Mouse (Mus musculus) hindbrain, embryonic 12.5 days (tissue): Measurements from ENCODE around the gene Gdf15. TPM values are rescaled to one million over a fixed set of nuclear protein-coding genes. Genes with fewer than 3 reads are reported as not detected.

ENCODE experiments used
- ATAC-seq: fragments of 200-750 bp; cut with Nextera tagmentation; 2 replicates; pipeline ENCODE4 v1.8.0; 2017; ENCODE audit warnings: moderate TSS enrichment; ENCODE audit not compliant: low FRiP score
- H3K27ac ChIP-seq: fragments of 300-500 bp; sonication (generic); 2 replicates; pipeline ENCODE4 v1.5.1; 2016; ENCODE audit warnings: mild to moderate bottlenecking
- H3K27me3 ChIP-seq: fragments of 300-500 bp; sonication (generic); 2 replicates; pipeline ENCODE4 v1.6.1; 2016; ENCODE audit warnings: mild to moderate bottlenecking
- H3K36me3 ChIP-seq: fragments of 300-500 bp; sonication (generic); 2 replicates; pipeline ENCODE4 v1.6.1; 2016; ENCODE audit warnings: mild to moderate bottlenecking
- H3K4me1 ChIP-seq: fragments of 300-500 bp; sonication (generic); 2 replicates; pipeline ENCODE4 v1.6.1; 2016
- H3K4me2 ChIP-seq: fragments of 300-500 bp; sonication (generic); replicated peaks from 2 replicates; pipeline ENCODE4 v1.6.1; 2016; ENCODE audit warnings: mild to moderate bottlenecking
- H3K4me3 ChIP-seq: fragments of 300-500 bp; sonication (generic); 2 replicates; pipeline ENCODE4 v1.5.1; 2016; ENCODE audit warnings: mild to moderate bottlenecking
- H3K9ac ChIP-seq: fragments of 300-500 bp; sonication (generic); 2 replicates; pipeline ENCODE4 v1.6.1; 2016; ENCODE audit warnings: mild to moderate bottlenecking, moderate library complexity
- H3K9me3 ChIP-seq: fragments of 300-500 bp; sonication (generic); replicated peaks from 2 replicates; pipeline ENCODE4 v1.6.1; 2016; ENCODE audit warnings: mild to moderate bottlenecking
- WGBS: fragments of 180-500 bp; shearing (Covaris S2); methylation state at CpG from one replicate; pipeline ENCODE4 v1.1.7; 2016; 5-methylcytosine and 5-hydroxymethylcytosine counted together
- polyA plus RNA-seq: library from polyadenylated mRNA; unstranded; fragments of >200 nt; fragmentation: Nextera tagmentation; extraction: Ambion mirVana; gene quantifications from 2 replicates; pipeline ENCODE4 v1.2.1, GENCODE M21; 2016

Gene Gdf15
- polyA plus RNA-seq, 1 experiment from 2014 or later, result 0.15 TPM

DNA sequence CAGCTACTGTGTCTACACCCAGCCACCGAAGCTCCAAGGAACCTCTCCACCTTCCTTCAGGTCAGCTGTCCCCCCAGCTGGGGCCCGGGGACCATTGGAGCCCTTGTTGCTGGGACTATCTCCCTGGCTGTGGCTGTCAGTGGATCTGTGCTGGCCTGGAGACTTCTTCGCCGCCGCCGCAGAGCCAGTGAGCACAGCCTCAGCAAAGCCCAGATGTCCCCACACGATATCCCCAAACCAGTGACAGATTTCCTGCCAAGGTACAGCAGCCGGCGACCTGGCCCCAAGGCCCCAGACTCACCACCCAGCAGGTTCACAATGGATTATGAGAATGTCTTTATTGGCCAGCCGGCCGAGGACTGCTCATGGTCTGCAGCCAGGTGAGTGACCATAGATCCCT lies 14.3 kb downstream of the Gdf15 start:
- H3K27ac ChIP-seq, result no peak overlapping the region
- H3K36me3 ChIP-seq, result no peaks in the 10 kb centered on the region
- H3K27me3 ChIP-seq, result peaks cover 23% of the 10 kb centered on the region
- no peak overlapping the region for H3K4me2 ChIP-seq
- no peak for ATAC-seq
- WGBS, result 81% methylated on average over 11 of the region's 11 CpGs
- no peak overlapping the region for H3K4me3 ChIP-seq
- no peaks in the 10 kb centered on the region for H3K9me3 ChIP-seq
- peaks cover 16% of the 10 kb centered on the region for H3K4me1 ChIP-seq
- H3K9ac ChIP-seq, result no peak overlapping the region; the same call in 1 of the 2 replicates

DNA sequence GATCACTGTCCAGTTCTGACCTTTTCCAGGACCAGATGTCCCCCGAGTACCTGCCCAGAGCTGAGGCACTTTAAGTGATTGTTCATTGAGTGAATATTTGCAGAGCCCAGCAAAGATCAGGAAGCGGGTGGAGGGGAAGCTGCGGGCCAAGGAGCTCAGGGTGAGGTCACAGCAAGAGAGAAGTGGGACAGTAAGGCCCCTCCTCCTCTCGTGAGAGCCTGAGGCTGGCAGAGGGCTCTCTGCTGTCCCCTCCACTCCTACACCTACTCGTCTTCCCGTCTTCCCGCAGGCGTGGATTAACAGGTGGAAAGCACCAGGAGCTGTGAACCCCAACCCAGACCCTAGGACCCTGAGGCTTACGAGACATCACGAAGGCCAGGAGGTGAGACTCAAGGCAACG lies 15.6 kb downstream of the Gdf15 start:
- H3K4me3 ChIP-seq, result no peak overlapping the region
- no peak overlapping the region for H3K9ac ChIP-seq
- H3K4me2 ChIP-seq, result no peak overlapping the region
- no peaks in the 10 kb centered on the region for H3K9me3 ChIP-seq
- no peak for ATAC-seq
- WGBS, result 48% methylated on average over 11 of the region's 11 CpGs
- H3K27me3 ChIP-seq, result peaks cover 13% of the 10 kb centered on the region
- no peak overlapping the region for H3K27ac ChIP-seq
- peaks cover 17% of the 10 kb centered on the region for H3K4me1 ChIP-seq
- H3K36me3 ChIP-seq, result no peaks in the 10 kb centered on the region

DNA sequence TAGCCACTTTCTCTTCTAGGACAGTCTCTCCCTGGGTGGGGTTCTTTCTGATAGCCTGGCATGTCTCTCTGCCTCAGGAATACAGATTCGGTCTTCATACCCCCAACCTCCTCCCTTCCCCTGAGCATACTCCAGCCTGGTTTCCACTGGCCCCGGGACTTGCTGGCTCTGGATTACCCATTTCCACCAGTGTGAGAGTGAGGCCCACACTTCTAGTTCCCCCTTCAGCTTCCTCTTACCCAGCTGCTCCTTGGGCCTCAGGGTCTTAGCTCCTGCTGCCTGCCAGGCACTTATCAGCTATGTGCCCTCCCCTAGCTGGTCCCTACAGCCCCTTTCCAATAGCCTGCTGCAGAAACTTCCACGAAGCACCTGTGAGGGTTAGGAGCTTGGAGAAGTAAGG lies 16.4 kb downstream of the Gdf15 start, which contains the start of gene Lrrc25:
Lrrc25 (plus strand) TSS at position 262 of the 400 bp plus-strand sequence.
- 87% methylated on average over 3 of the region's 3 CpGs for WGBS
- Histone ChIP-seq H3K4me3 (no peak within 1 kb of the TSS), H3K36me3 (no peaks in the 10 kb centered on the region), H3K27ac (no peak within 1 kb of the TSS), H3K4me2 (no peak within 1 kb of the TSS), H3K4me1 (peaks cover 25% of the 10 kb centered on the region), H3K27me3 (peaks cover 7% of the 10 kb centered on the region), H3K9me3 (no peaks in the 10 kb centered on the region), H3K9ac (no peak within 1 kb of the TSS)
- no peak for ATAC-seq

DNA sequence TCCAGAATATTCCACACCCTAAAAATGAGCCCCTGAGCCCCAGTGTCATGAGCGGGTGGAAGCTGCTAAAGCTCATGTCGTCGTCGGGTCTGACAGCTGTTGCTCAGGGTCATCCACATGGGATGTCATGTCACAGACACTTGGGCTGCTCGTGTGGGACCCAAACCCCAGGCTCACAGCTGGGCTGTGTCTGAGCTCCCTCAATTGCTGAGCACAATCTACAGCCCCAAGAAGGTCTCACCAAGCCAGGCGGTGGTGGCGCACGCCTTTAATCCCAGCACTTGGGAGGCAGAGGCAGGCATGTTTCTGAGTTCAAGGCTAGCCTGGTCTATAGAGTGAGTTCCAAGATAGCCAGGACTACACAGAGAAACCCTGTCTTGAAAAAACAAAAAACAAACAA lies 17.0 kb downstream of the Gdf15 start:
- H3K27me3 ChIP-seq, result peaks cover 1% of the 10 kb centered on the region

DNA sequence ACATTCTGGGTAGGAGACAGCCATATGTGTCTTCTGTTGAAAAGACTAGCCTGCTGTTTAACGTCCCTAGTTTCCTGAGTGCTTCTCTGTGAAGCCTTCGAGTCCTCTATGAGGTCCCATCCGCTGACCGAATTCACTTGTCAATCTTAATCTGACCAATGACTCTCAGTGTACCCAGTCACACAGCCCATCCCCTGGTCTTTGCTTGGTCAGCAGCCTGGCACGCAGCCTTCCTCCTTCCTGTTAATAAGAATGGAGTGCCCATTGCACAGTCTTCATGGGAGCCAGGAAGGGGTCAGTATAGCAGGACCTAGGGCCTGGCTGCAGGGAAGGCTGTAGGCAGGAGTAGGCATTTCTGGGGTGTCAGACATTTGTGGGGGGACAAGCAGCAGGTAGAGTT lies 17.8 kb downstream of the Gdf15 start:
- Histone ChIP-seq H3K9ac (no peak overlapping the region), H3K9me3 (no peaks in the 10 kb centered on the region), H3K4me1 (peaks cover 34% of the 10 kb centered on the region), H3K36me3 (no peaks in the 10 kb centered on the region), H3K4me3 (no peak overlapping the region), H3K27ac (no peak overlapping the region), H3K27me3 (no peaks in the 10 kb centered on the region), H3K4me2 (no peak overlapping the region)
- ATAC-seq, result no peak
- WGBS, result 71% methylated on average over 5 of the region's 5 CpGs

More for the DNA sequence above, 17.0 kb downstream of the Gdf15 start:
- Histone ChIP-seq H3K36me3 (no peaks in the 10 kb centered on the region), H3K4me2 (no peak overlapping the region), H3K9me3 (no peaks in the 10 kb centered on the region), H3K9ac (no peak overlapping the region), H3K4me1 (peaks cover 28% of the 10 kb centered on the region), H3K27ac (no peak overlapping the region), H3K4me3 (no peak overlapping the region)
- 92% methylated on average over 8 of the region's 8 CpGs for whole genome bisulfite sequencing
- ATAC-seq, result no peak

DNA sequence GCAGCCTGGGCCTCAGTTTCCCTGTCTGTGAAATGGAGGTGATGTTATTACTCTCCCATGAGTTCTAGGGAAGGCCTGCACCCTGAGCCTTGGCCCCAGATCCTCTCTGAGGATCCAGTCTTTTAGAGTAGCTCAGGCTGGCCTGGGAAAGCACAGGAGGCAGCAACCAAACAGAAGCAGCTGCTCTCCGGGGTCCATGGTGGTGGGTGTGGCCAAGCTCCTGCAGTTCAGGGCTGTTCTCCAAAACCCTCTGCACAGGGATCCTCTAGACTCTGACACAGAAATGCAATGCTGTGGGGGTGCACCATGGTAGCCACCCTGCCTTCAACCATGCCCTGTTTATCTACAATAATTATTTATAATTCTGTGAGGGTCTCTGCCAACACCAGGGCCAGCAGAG lies 18.5 kb downstream of the Gdf15 start:
- ATAC-seq, result no peak
- Histone ChIP-seq H3K9me3 (no peaks in the 10 kb centered on the region), H3K4me2 (no peak overlapping the region), H3K4me3 (no peak overlapping the region), H3K27me3 (no peaks in the 10 kb centered on the region), H3K36me3 (no peaks in the 10 kb centered on the region), H3K9ac (no peak overlapping the region), H3K4me1 (peaks cover 38% of the 10 kb centered on the region), H3K27ac (no peak overlapping the region)
- 16% methylated on average over 1 of the region's 1 CpGs for WGBS

DNA sequence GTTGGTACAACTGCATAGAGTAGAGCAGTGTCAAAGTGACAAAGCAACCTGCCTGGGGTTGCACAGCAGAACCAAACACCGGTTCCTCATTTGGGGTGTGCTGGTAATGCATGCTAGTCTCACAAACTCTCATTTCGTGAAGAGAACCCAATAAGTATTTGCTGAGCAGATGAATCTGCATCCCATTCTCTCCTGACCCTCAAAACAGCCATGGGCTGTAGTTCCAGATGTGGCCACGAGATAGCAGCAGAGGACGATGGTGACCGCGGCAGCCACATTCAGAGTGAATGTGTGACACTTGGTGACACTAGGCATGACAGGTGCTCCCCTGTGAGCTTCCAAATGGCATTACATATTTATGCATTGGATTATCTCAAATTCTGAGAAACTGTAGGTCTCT lies 20.4 kb downstream of the Gdf15 start:
- Histone ChIP-seq H3K9ac (peak overlapping the region; percentile 66; the same call in 1 of the 2 replicates), H3K36me3 (no peaks in the 10 kb centered on the region), H3K9me3 (no peaks in the 10 kb centered on the region), H3K4me3 (peak overlapping the region; percentile 40), H3K4me1 (peaks cover 44% of the 10 kb centered on the region), H3K27ac (peak overlapping the region; percentile 55; the same call in 1 of the 2 replicates), H3K27me3 (no peaks in the 10 kb centered on the region), H3K4me2 (peak overlapping the region; percentile 89)
- under 1% methylated on average over 6 of the region's 6 CpGs for WGBS
- ATAC-seq, result no peak

DNA sequence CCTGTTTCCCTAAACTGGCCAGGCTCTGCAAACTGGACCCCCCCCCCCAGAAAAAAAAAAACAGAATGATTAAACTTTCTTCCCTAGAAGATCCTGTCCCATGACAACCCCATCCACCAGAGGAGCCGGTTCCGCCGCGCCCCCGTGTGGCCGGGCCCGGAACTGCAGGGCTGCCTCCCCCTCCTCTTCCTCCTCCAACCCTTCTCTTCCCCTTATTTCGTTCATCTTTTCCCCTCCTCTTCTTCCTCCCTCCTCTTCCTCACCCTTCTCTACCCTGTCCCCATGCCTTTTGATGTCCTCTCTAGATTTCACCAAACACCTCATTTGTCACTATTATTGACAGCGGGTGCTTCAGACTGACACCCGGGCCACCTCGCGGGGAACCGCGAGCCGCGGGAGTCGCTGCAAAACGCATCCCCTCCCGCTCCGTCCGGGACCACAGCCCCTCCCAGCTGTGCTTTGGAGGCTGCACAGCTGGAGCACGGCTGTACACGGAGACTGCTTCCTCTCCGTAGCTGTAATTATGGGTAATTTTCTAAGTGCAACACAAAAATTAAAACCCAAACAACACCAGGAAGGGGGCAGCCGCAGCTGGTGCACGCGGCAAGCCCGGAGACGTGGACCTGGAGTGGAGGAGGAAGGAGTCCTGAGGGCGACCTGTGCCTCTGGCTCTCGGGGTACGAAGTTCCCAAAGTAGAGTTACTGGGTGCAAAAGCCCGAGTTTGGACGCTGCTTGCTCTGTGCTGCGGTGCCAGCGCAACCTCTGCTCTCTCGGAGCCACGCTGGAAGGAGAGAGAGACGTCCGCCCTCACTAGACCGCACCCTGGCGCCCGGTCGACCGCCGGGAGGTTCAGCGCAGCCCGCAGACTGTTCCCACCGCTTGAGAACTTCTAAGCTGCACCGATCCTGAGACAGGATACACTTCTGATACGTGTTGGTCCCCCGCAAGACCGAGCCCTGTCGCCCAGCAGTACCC lies 21.2 kb downstream of the Gdf15 start:
- H3K9ac ChIP-seq, result peak overlapping the region; percentile 66
- peaks cover 50% of the 10 kb centered on the region for H3K4me1 ChIP-seq
- no peaks in the 10 kb centered on the region for H3K27me3 ChIP-seq
- ATAC-seq, result peak; percentile 12; the same call in 1 of the 2 replicates
- peak overlapping the region; percentile 40 for H3K4me3 ChIP-seq
- peak overlapping the region; percentile 95 for H3K27ac ChIP-seq
- H3K4me2 ChIP-seq, result peak overlapping the region; percentile 89
- no peaks in the 10 kb centered on the region for H3K9me3 ChIP-seq
- under 1% methylated on average over 51 of the region's 54 CpGs for whole genome bisulfite sequencing
- H3K36me3 ChIP-seq, result no peaks in the 10 kb centered on the region

DNA sequence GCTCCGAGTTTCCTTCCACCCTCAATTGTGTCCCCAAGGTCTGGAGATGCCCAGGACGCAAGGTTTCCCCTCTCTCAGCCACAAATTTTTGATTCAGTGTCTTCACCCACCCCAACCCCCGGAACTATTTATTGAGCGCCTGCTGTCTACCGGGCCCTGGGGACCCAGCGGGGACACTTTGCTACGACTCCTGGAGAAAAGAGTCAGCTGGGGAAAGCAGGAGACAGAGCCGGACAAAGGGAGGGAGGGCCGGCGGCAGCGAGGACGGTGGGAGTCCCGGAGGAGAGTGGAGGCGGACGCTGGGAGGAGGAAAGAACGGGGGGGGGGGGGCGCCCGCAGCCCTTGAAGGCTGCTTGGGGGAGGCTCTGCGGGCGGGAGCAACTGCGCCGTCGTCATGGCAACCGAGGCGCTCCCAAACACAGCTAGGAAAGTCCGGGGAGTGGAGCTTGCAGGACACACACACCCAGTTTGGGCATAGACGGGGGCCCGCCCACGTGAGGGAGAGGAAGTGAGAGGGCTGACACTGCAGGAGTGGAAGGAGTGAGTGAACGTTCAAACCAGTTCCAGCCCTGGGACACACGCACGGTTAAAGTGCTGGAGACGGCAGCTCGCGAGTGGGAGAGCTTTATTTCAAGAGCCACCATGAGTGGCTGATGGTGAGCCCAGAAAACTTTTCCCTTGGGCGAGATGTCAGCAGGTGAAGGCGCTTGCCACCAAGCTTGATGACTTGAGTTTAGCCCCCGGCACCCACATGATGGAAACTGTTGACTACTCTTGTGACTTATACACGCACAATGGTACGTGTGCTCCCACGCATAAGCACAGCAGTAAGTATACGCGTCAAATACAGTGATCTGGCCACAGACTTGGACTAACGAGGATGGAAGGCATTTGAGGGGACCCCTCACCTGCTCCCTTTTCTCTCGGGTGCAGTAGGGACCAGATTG lies 22.1 kb downstream of the Gdf15 start:
- peaks cover 57% of the 10 kb centered on the region for H3K4me1 ChIP-seq
- WGBS, result 1% methylated on average over 43 of the region's 45 CpGs
- H3K4me2 ChIP-seq, result peak overlapping the region; percentile 89
- peak overlapping the region; percentile 95 for H3K27ac ChIP-seq
- H3K9ac ChIP-seq, result peak overlapping the region; percentile 61
- H3K4me3 ChIP-seq, result peak overlapping the region; percentile 40
- peak; percentile 41 for ATAC-seq
- no peaks in the 10 kb centered on the region for H3K36me3 ChIP-seq
- H3K27me3 ChIP-seq, result no peaks in the 10 kb centered on the region
- no peaks in the 10 kb centered on the region for H3K9me3 ChIP-seq

DNA sequence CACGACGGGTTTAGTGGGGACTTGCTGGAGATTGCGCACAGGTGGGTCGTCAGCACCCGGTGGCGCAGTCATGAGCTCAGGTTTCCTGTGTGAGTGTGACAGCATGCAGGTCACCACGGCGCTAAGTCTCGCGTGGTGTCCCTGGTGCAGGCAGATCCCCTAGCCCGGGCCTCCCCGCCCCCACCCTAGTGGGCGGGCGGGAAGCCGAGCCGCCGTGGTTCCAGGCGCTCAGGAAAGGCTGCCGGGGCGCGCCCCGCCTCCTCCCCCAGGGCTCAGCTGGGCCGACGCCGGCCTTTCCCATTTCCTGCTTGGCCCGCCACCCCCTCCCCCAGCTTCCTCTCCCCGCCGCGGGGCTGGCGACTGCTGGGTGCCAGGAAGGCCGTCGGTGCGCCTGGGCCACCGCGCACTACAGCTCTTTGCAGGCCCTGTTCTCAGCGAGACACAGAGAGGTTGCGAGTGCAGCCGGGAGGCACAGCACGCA lies 22.8 kb downstream of the Gdf15 start:
- H3K36me3 ChIP-seq, result no peaks in the 10 kb centered on the region
- H3K4me3 ChIP-seq, result peak overlapping the region; percentile 40
- H3K9me3 ChIP-seq, result no peaks in the 10 kb centered on the region
- H3K4me2 ChIP-seq, result peak overlapping the region; percentile 89
- peak; percentile 65 for ATAC-seq
- no peaks in the 10 kb centered on the region for H3K27me3 ChIP-seq
- peak overlapping the region; percentile 95 for H3K27ac ChIP-seq
- WGBS, result under 1% methylated on average over 37 of the region's 39 CpGs
- peaks cover 65% of the 10 kb centered on the region for H3K4me1 ChIP-seq
- H3K9ac ChIP-seq, result peak overlapping the region; percentile 61

DNA sequence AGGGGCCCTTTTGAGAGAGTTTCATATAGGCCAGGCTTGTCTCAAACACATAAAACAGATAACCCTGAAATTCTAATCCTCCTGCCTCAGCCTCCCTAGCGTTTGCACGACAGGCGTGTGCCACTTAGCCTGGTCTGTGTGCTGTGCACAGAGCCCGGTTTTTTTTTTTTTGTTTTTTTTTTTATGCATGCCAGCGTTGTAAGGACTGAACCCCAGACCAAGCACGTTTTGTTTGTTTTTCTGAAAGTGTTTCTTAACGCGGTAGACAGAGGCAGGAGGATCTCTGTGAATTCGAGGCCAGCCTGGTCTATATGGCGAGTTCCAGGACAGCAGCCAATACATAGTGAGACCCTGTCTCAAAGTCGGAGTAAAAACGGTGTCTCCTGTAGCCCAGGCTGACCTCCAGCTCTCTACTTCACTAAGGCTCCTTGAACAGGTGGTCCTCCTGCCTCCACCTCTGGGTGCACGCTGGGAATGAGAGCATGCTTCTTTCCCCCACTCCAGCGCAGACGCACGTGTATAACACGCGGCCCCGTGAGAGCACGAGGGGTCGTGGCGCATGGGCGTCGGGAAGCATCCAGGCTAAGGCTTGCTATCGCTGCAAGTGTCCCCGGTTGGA lies 23.4 kb downstream of the Gdf15 start, which contains the start of gene Ssbp4:
Ssbp4 (minus strand) TSS at position 124 of the 619 bp plus-strand sequence.
- peaks cover 69% of the 10 kb centered on the region for H3K4me1 ChIP-seq
- no peaks in the 10 kb centered on the region for H3K36me3 ChIP-seq
- ATAC-seq, result peak; percentile 4
- H3K4me3 ChIP-seq, result peak within 1 kb of the TSS; percentile 73
- WGBS, result 6% methylated on average over 26 of the region's 26 CpGs
- H3K9me3 ChIP-seq, result no peaks in the 10 kb centered on the region
- no peaks in the 10 kb centered on the region for H3K27me3 ChIP-seq
- peak within 1 kb of the TSS; percentile 91 for H3K9ac ChIP-seq
- H3K27ac ChIP-seq, result peak within 1 kb of the TSS; percentile 95
- H3K4me2 ChIP-seq, result peak within 1 kb of the TSS; percentile 89
